Mouse (Mus musculus): Measurements from ENCODE around the gene Ablim2. TPM values are rescaled to one million over a fixed set of nuclear protein-coding genes. Genes with fewer than 3 reads are reported as not detected.

Ablim2 gene
- polyA plus RNA-seq, 2 experiments from 2014 or later: 2.8 to 3.4 TPM

DNA sequence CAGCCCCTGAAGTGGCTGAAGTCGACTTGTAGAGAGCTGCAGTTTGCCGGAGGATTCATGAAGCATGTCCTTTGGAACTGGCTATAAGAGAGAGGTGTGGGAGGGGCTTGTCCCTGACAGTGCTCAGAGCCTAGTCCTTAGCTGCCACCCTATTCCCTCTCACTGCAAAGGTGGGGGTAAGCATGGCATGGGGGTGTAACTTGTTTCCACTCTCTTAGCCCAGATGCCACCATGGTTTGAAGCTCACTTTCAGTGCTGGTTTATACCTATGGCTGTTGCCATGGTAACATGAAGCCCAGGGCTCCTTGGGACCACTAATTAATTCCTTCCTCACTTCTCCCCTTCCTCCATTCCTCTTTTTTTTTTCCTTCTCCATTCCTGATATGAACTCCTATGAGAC, 57.4 kb downstream of the Ablim2 start:
- no peak for ATAC-seq

- ATAC-seq: peak; percentile 47
Measured at GRCm38 (mm10) chr5:35817266-35817665, 59.6 kb downstream of the Ablim2 start.

GRCm38 (mm10) chr5:35817882-35818281, 60.2 kb downstream of the Ablim2 start:
- no peak for ATAC-seq

DNA sequence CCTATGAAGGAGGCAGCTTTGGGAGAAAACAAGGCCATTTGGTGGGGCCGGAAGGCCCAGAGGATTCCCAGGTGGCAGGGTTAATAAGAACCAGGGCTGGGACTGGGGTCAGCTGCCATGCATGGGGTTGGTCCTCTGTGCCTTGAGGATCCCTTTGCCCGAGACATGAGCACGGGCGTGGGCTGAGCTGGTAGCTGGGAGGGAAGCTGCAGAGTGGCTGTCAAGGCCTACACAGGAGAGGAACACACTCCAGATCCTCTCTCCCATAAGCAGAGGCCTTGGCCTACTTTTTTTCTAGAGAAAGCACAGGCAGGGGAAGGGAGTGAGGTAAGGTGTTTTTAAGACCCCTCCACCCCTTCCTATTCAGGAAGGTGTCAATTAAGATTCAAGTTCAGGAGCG, 65.0 kb downstream of the Ablim2 start:
- ATAC-seq: no peak

DNA sequence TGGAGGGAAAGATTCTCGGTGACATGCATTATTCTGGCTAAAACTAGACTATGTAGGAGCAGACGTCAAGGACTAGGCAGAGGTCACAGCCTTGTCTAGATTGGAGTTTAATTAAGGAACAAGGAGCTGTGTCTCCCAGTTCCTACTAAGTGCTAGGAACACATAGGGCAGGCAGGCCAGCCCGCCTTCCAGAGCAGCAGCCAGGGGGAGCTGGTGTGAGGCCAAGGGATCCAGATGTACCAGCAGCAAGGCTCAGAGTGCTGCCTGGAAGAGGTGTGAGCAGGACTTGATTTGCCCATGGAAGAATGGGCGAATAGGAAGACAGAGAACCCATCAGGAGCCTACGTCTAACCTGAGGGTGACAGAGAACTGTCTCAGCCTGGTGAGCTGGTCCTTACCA, 68.8 kb downstream of the Ablim2 start:
- no peak for ATAC-seq

DNA sequence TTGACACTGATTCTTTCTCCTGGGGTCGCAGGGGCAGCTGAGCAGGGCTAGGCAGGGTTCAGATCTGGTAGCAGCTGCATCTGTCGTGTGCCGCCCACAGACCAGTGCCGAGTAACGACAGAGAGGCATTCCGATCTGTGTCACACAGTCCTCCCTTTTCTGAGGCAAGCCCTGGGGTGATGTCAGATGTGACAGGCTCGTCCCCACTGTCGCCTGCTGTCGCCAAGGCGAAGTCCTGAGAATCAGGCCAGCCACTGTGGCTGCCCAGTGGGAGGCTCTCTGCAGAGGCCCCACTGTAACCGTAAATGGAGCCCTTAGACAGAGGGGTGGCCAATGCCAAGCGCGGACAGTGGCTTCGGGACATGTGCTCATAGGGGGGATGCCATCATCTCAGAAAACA, 69.4 kb downstream of the Ablim2 start:
- no peak for ATAC-seq

DNA sequence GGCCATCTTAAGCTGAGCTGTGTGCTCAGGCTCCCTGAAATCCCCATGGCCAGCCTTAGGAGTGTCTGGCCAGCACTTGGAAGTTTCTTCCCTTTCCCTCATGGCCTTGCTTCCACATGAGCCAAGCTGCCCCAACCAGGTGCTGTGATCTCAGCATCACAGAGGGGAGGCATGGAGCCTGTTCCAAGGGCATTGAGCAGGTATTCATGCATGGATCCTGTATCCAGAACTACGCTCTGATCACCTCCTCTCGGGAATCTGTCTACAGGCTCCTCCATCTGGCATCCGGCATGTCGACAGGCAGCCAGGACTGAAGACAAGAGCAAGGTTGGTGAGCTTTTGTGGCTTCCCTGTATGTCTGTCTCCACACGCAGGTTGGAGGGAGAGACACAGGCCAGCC, 70.2 kb downstream of the Ablim2 start:
- ATAC-seq: no peak

DNA sequence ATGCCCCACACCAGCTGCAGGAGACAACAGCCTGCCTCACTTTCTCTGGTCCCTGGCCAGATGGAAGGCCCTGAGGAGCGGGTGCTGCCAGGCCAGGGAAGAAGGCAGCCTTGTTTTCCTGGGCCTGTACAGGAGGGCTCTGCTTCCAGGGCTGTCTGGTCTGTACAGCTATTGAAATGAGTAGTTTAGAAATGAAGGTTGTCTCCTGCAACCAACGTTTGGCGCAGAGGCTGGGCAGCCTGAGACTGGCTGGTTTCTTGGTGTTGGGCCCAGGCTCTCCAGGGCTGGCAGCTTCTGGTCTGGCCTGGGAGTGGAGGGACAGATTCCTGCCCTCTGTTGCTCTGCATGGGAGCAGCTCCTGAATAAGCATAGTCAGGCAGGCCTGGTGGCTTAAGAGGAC, 72.4 kb downstream of the Ablim2 start:
- ATAC-seq: no peak

- no peak for ATAC-seq
Measured at GRCm38 (mm10) chr5:35833881-35834280, 76.2 kb downstream of the Ablim2 start.

- no peak for ATAC-seq
Measured at GRCm38 (mm10) chr5:35836992-35837391, 79.3 kb downstream of the Ablim2 start.

DNA sequence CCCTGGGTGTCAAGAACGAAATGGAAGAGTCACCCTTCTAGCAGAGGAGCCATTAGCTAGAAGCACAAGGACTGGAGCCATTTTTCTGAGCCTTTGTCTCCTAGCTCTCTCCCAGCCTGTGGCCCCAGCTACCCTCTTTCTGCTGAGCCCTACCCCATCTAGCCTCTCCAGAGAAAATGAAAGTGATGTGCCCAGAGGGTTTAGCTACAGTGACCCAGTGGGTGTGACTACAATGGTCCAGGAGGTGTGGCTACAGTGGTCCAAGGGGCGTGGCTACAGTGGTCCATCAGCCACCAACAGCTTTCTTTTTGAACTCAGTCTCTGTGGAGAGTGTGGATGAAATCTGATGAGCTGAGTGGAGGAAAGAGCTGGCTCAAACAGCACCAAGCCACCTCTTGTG, 81.6 kb downstream of the Ablim2 start:
- ATAC-seq: no peak

DNA sequence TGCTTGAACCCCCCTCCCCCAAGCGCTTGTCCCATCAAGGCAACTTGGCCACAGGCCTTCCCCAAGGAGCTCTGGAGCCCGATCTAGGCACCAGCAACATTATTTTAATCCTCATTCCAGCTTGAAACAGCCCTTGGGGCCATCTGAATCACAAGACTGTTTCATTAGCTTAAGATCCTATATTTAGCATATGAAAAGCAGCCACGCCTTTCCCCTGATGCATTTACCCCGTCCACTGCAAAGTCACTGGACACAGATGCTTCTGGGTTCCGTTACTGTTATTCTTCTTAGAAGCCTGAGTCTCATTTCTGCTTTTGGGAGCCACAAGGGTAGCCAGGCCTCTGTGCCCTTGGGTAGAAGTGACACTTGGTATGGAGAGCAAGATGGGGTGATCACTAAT, 93.8 kb downstream of the Ablim2 start:
- ATAC-seq: no peak

- no peak for ATAC-seq
Measured at GRCm38 (mm10) chr5:35853463-35853862, 95.8 kb downstream of the Ablim2 start.

DNA sequence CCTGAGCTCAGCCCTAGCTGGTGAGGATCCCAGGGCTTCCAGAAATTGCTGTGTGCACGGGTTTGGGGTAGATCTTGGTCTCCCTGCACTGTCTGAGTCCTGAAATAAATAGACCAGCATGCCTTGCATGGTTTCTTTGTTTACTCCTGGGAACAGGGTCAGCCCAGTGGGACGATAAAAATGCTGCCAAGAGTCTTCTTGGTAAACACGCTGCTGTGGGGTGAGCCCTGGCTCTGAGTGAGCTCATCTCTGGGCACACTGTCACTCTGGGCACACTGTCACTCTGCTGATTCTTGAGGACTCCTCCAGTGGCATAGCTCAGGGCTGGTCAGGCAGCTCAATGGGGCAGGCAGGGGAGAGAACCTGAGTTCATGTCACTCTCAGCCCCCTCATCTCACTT, 98.6 kb downstream of the Ablim2 start:
- ATAC-seq: no peak

GRCm38 (mm10) chr5:35858069-35858468, 100.4 kb downstream of the Ablim2 start:
- no peak for ATAC-seq

GRCm38 (mm10) chr5:35861456-35861855, 103.8 kb downstream of the Ablim2 start:
- ATAC-seq: no peak

DNA sequence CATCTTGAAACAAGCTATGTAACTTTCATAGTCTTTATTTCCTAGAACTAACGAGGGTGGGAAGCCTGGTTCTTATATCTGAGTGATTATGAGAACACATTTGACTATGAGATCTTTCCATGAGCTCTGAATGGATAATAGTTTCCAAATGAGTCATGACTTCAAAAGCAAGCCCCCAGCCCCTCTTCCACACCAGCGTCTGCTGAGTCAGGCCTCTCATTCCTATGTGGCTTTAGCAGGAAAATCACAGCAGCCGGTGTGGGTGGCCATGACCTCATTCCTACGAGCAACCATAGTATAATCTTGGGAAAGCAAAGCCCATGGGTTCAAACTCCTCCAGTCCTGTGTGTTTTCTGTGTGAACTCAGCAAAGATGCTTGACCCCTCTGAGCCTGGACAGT, 112.3 kb downstream of the Ablim2 start:
- ATAC-seq: no peak

GRCm38 (mm10) chr5:35870408-35871012, 112.8 kb downstream of the Ablim2 start:
- peak; percentile 65 for ATAC-seq

DNA sequence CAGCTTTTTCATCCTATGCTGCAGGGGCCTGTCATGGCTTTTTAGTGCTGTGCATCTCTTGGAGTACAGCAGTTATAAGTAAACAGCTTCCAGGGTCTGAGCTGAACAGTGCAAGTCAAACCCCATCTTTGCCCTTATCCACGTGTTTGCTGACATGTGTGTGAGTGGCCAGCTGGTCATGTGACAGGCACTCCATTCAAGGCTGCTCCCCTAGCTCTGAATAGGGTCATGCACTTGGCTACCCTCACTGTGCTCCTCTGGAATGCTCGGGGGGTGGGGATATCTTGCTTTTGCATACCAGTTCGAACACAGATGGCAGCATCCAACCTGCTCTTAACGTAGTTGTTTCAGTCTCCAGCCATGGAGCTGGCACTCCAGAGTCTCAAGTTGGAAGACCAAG, 115.7 kb downstream of the Ablim2 start:
- no peak for ATAC-seq

GRCm38 (mm10) chr5:35876236-35876635, 118.6 kb downstream of the Ablim2 start:
- ATAC-seq: no peak

- no peak for ATAC-seq
Measured at GRCm38 (mm10) chr5:35879199-35879598, 121.5 kb downstream of the Ablim2 start.

DNA sequence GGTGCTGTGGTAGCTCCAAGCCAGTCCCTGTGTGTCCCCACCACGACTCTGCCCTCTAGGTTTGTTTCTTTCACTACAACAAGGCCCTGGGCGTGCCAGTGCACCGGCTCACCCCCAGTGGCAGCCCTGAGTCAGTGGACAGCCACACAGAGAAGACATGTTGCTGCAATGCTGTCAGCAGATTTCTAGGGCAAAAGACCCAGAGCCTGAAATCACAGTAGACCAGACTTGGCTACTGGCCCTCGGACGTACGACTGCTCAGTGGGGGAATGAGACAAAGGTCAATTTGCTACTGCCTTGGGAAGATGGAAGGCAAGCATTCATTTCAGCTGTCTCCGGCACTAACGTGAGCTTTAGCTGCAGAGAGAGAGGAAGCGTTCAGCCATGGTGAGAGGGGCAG, 124.7 kb downstream of the Ablim2 start:
- ATAC-seq: no peak

- ATAC-seq: peak; percentile 34
Measured at GRCm38 (mm10) chr5:35884262-35884661, 126.6 kb downstream of the Ablim2 start.

GRCm38 (mm10) chr5:35884689-35885088, 127.0 kb downstream of the Ablim2 start:
- peak; percentile 79 for ATAC-seq

- no peak for ATAC-seq
Measured at GRCm38 (mm10) chr5:35888959-35889358, 131.3 kb downstream of the Ablim2 start.

All from CD4-positive, CD25-positive, alpha-beta regulatory T cell, adult 4 months (primary cell).